Mouse (Mus musculus) liver, postnatal 0 days (tissue): ENCODE measurements around the gene Gm20431. TPM values are rescaled to one million over a fixed set of nuclear protein-coding genes. Genes with fewer than 3 reads are reported as not detected.

Source experiments
- ATAC-seq: fragments of 200-750 bp; cut with Nextera tagmentation; 2 replicates; pipeline ENCODE4 v1.8.0; 2017; ENCODE audit warnings: mild to moderate bottlenecking, moderate library complexity
- DNase-seq: peaks from one replicate; pipeline ENCODE4 v3.0.0-alpha.2; 2016
- H3K27ac ChIP-seq: fragments of 300-500 bp; sonication (generic); 2 replicates; pipeline ENCODE4 v1.5.1; 2014; ENCODE audit warnings: antibody characterized with exemption, moderate library complexity, mild to moderate bottlenecking, low read depth
- H3K27me3 ChIP-seq: fragments of 300-500 bp; sonication (generic); 2 replicates; pipeline ENCODE4 v1.6.1; 2014; ENCODE audit warnings: low read length, control low read depth, mixed read lengths; ENCODE audit not compliant: insufficient read depth
- H3K36me3 ChIP-seq: fragments of 300-500 bp; sonication (generic); replicated peaks from 2 replicates; pipeline ENCODE4 v1.6.1; 2014; ENCODE audit warnings: mild to moderate bottlenecking, control low read depth, low read length, moderate library complexity, mixed read lengths; ENCODE audit not compliant: insufficient read depth
- H3K4me1 ChIP-seq: fragments of 300-500 bp; sonication (generic); 2 replicates; pipeline ENCODE4 v1.6.1; 2014; ENCODE audit warnings: antibody characterized with exemption, mild to moderate bottlenecking, control low read depth; ENCODE audit not compliant: insufficient read depth
- H3K4me2 ChIP-seq: fragments of 300-500 bp; sonication (generic); 2 replicates; pipeline ENCODE4 v1.6.1; 2014; ENCODE audit warnings: low read depth, mild to moderate bottlenecking, low read length, moderate library complexity, mixed read lengths
- H3K4me3 ChIP-seq: fragments of 300-500 bp; sonication (generic); 2 replicates; pipeline ENCODE4 v1.5.1; 2014; ENCODE audit warnings: low read depth, low read length
- H3K9ac ChIP-seq: fragments of 300-500 bp; sonication (generic); replicated peaks from 2 replicates; pipeline ENCODE4 v1.6.1; 2014; ENCODE audit warnings: mild to moderate bottlenecking, moderate library complexity
- H3K9me3 ChIP-seq: fragments of 300-500 bp; sonication (generic); 2 replicates; pipeline ENCODE4 v1.6.1; 2016; ENCODE audit warnings: mild to moderate bottlenecking, control low read depth, low read length, mixed read lengths
- CTCF ChIP-seq: sonication (generic); IDR thresholded peaks from 2 replicates; pipeline ENCODE4 v1.5.1; 2016; ENCODE audit warnings: antibody characterized with exemption, low read depth
- EP300 ChIP-seq: IDR thresholded peaks from 2 replicates; pipeline ENCODE4 v1.6.1; 2016; ENCODE audit warnings: antibody characterized with exemption, low read depth, mild to moderate bottlenecking
- WGBS: fragments of 180-500 bp; shearing (Covaris S2); extraction: QIAGEN DNeasy Blood & Tissue Kit; methylation state at CpG from one replicate; pipeline ENCODE4 v1.1.7; 2014; ENCODE audit not compliant: insufficient replicate concordance; 5-methylcytosine and 5-hydroxymethylcytosine counted together
- polyA plus RNA-seq: library from polyadenylated mRNA; unstranded; fragments of >200 nt; fragmentation: Nextera tagmentation; extraction: Ambion mirVana; gene quantifications from 2 replicates; pipeline ENCODE4 v1.2.1, GENCODE M21; 2015

Gm20431 gene
- polyA plus RNA-seq, 1 experiment from 2014 or later, result 1.7 TPM

GRCm38 (mm10) chr2:167687250-167687586, 25.9 kb upstream of the Gm20431 start:
- 58% methylated on average over 4 of the region's 4 CpGs for WGBS
- Histone ChIP-seq H3K4me3 (no peak overlapping the region), H3K27me3 (peaks cover 3% of the 10 kb centered on the region; the same call in 1 of the 2 replicates), H3K4me1 (peaks cover 22% of the 10 kb centered on the region), H3K9me3 (no peaks in the 10 kb centered on the region), H3K4me2 (peak overlapping the region; percentile 38; the same call in 1 of the 2 replicates), H3K36me3 (peaks cover 7% of the 10 kb centered on the region; the same call in 1 of the 2 replicates), H3K9ac (peak overlapping the region; percentile 58; the same call in 1 of the 2 replicates), H3K27ac (peak overlapping the region; percentile 99)
- DNase-seq, result no peak
- TF ChIP-seq EP300, result no peak
- no peak for TF ChIP-seq CTCF
- ATAC-seq, result no peak

GRCm38 (mm10) chr2:167686382-167687249, 25.3 kb upstream of the Gm20431 start:
- Histone ChIP-seq H3K36me3 (0 out of 2 replicates have a peak, but pooled peaks cover 4% of the 10 kb centered on the region), H3K4me3 (no peak overlapping the region), H3K9me3 (no peaks in the 10 kb centered on the region), H3K4me2 (no peak overlapping the region), H3K9ac (peak overlapping the region; percentile 34), H3K27ac (peak overlapping the region; percentile 99), H3K27me3 (peaks cover 3% of the 10 kb centered on the region; the same call in 1 of the 2 replicates), H3K4me1 (peaks cover 16% of the 10 kb centered on the region)
- ATAC-seq (no peak), DNase-seq (no peak)
- 55% methylated on average over 16 of the region's 16 CpGs for WGBS
- TF ChIP-seq CTCF (no peak), EP300 (no peak)

GRCm38 (mm10) chr2:167685865-167686264, 24.6 kb upstream of the Gm20431 start:
- no peaks in the 10 kb centered on the region for H3K9me3 ChIP-seq
- WGBS, result 74% methylated on average over 3 of the region's 3 CpGs
- peaks cover 3% of the 10 kb centered on the region; the same call in 1 of the 2 replicates for H3K27me3 ChIP-seq
- DNase-seq (no peak), ATAC-seq (no peak)
- H3K9ac ChIP-seq, result no peak overlapping the region
- no peaks in the 10 kb centered on the region for H3K36me3 ChIP-seq
- no peak overlapping the region for H3K4me3 ChIP-seq
- peaks cover 12% of the 10 kb centered on the region for H3K4me1 ChIP-seq
- H3K4me2 ChIP-seq, result no peak overlapping the region
- TF ChIP-seq CTCF (no peak), EP300 (no peak)
- H3K27ac ChIP-seq, result no peak overlapping the region; the same call in 1 of the 2 replicates

DNA sequence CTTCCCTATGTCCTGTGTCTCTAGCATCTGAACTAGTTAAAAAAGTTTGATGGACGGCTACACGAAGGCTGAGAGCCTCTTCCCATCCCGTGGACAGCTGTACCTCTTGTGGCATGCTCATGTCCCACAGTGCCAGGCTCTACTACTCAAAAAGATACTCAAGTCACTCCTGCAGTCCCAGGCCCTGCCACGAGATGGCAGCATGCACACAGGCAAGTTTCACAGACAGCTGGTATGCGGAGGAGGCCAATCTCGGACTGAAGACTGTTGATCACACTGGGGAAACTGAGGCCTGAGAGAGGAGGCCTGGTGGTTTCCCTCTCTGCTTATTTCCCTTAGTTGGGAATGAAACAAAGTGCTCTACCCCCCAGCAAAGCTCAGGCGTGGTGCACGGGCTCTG, 23.8 kb upstream of the Gm20431 start:
- H3K9me3 ChIP-seq, result no peaks in the 10 kb centered on the region
- H3K27ac ChIP-seq, result no peak overlapping the region
- TF ChIP-seq EP300 (no peak), CTCF (peak; percentile 100)
- no peak overlapping the region for H3K9ac ChIP-seq
- H3K4me2 ChIP-seq, result no peak overlapping the region
- no peak overlapping the region for H3K4me3 ChIP-seq
- peaks cover 3% of the 10 kb centered on the region; the same call in 1 of the 2 replicates for H3K27me3 ChIP-seq
- no peak for ATAC-seq
- no peaks in the 10 kb centered on the region for H3K36me3 ChIP-seq
- peaks cover 12% of the 10 kb centered on the region for H3K4me1 ChIP-seq
- peak; percentile 96 for DNase-seq
- WGBS, result 7% methylated on average over 8 of the region's 8 CpGs

DNA sequence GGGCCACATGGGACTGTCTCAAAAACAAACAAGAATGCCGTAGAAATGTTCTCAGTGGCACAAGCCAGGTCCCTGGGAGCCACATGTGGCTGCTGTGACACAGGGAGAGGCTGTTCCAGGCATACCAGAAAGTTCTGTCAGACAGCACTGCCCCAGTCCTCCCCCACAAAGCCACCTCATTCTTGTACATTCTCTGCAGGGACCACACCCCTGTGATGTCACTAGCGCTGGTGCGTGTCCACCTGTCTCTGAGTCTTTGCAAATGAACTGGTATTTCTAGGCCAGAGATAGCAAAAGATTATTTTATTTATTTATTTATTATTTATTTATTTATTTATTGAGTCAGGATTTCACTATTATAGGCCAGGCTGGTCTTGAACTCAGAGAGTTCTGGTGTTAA, 22.4 kb upstream of the Gm20431 start:
- Histone ChIP-seq H3K4me3 (no peak overlapping the region), H3K27ac (no peak overlapping the region), H3K36me3 (no peaks in the 10 kb centered on the region), H3K4me2 (no peak overlapping the region), H3K27me3 (no peaks in the 10 kb centered on the region; the same call in 1 of the 2 replicates), H3K4me1 (peaks cover 13% of the 10 kb centered on the region), H3K9me3 (no peaks in the 10 kb centered on the region), H3K9ac (no peak overlapping the region)
- ATAC-seq, result no peak
- no peak for DNase-seq
- WGBS, result 76% methylated on average over 3 of the region's 3 CpGs
- TF ChIP-seq EP300 (no peak), CTCF (no peak)

DNA sequence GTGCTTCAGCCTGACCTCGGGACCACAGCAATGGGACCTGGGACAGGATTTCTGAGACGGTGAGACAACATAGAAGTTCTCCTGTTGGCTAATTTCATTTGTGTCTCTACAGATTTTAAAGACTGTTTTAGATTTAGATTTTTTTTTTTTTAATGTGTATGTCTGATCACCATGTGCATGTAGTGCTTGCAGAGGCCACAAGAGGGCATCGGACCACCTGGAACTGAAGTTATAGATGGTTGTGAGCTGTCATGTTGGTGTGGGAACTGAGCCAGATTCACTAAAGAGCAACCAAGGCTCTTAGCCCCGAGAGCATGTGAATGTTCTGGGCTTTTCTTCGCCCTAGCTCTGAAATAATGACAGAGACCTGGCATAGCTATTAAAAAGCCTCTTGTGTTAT, 19.4 kb upstream of the Gm20431 start:
- TF ChIP-seq EP300 (no peak), CTCF (peak; percentile 81)
- Histone ChIP-seq H3K27ac (no peak overlapping the region), H3K4me3 (no peak overlapping the region), H3K27me3 (no peaks in the 10 kb centered on the region), H3K9me3 (no peaks in the 10 kb centered on the region), H3K4me2 (no peak overlapping the region), H3K36me3 (no peaks in the 10 kb centered on the region), H3K4me1 (0 out of 2 replicates have a peak, but pooled peaks cover 3% of the 10 kb centered on the region), H3K9ac (no peak overlapping the region)
- ATAC-seq (no peak), DNase-seq (peak; percentile 77)
- 44% methylated on average over 5 of the region's 5 CpGs for WGBS
